Mouse (Mus musculus): ENCODE data around the gene Foxn3. TPM values are rescaled to one million over a fixed set of nuclear protein-coding genes. Genes with fewer than 3 reads are reported as not detected.

The Foxn3 gene
- polyA plus RNA-seq, 1 experiment from 2014 or later, result 110 TPM

GRCm38 (mm10) chr12:99285199-99285598, 278.2 kb downstream of the Foxn3 start:
- no peak for ATAC-seq (ENCODE audit: insufficient number of reproducible peaks, low FRiP score, low TSS enrichment, low read depth)
- peaks cover 43% of the 10 kb centered on the region for H3K4me1 ChIP-seq
- H3K4me3 ChIP-seq, result no peak overlapping the region
- no peak overlapping the region for H3K9ac ChIP-seq
- H3K27ac ChIP-seq, result peak overlapping the region; percentile 27; the same call in 1 of the 2 replicates
- H3K9me3 ChIP-seq, result no peaks in the 10 kb centered on the region
- no peaks in the 10 kb centered on the region for H3K27me3 ChIP-seq
- no peak overlapping the region for H3K4me2 ChIP-seq
- H3K36me3 ChIP-seq, result no peaks in the 10 kb centered on the region
- WGBS, result 65% methylated on average over 9 of the region's 9 CpGs

GRCm38 (mm10) chr12:99284419-99285069, 278.8 kb downstream of the Foxn3 start:
- no peak overlapping the region for H3K4me3 ChIP-seq
- peaks cover 43% of the 10 kb centered on the region for H3K4me1 ChIP-seq
- H3K9me3 ChIP-seq, result no peaks in the 10 kb centered on the region
- no peak overlapping the region for H3K9ac ChIP-seq
- no peak for ATAC-seq (ENCODE audit: insufficient number of reproducible peaks, low FRiP score, low TSS enrichment, low read depth)
- H3K4me2 ChIP-seq, result no peak overlapping the region
- no peaks in the 10 kb centered on the region for H3K36me3 ChIP-seq
- H3K27me3 ChIP-seq, result no peaks in the 10 kb centered on the region
- peak overlapping the region; percentile 47; the same call in 1 of the 2 replicates for H3K27ac ChIP-seq
- WGBS, result 55% methylated on average over 8 of the region's 8 CpGs

- Histone ChIP-seq H3K9ac (no peak overlapping the region), H3K4me1 (peaks cover 32% of the 10 kb centered on the region), H3K36me3 (no peaks in the 10 kb centered on the region), H3K27ac (no peak overlapping the region), H3K27me3 (no peaks in the 10 kb centered on the region), H3K9me3 (no peaks in the 10 kb centered on the region), H3K4me3 (no peak overlapping the region), H3K4me2 (no peak overlapping the region)
- 92% methylated on average over 13 of the region's 13 CpGs for WGBS
- no peak for ATAC-seq (ENCODE audit: insufficient number of reproducible peaks, low FRiP score, low TSS enrichment, low read depth)
Measured at GRCm38 (mm10) chr12:99280826-99281225, 282.6 kb downstream of the Foxn3 start.

GRCm38 (mm10) chr12:99280291-99280690, 283.1 kb downstream of the Foxn3 start:
- no peak for ATAC-seq (ENCODE audit: insufficient number of reproducible peaks, low FRiP score, low TSS enrichment, low read depth)
- Histone ChIP-seq H3K27ac (no peak overlapping the region), H3K36me3 (no peaks in the 10 kb centered on the region), H3K9ac (no peak overlapping the region), H3K4me3 (no peak overlapping the region), H3K9me3 (no peaks in the 10 kb centered on the region), H3K27me3 (no peaks in the 10 kb centered on the region), H3K4me2 (no peak overlapping the region), H3K4me1 (peaks cover 26% of the 10 kb centered on the region)
- 81% methylated on average over 4 of the region's 4 CpGs for WGBS

GRCm38 (mm10) chr12:99279426-99279825, 284.0 kb downstream of the Foxn3 start:
- H3K4me1 ChIP-seq, result peaks cover 18% of the 10 kb centered on the region
- no peaks in the 10 kb centered on the region for H3K36me3 ChIP-seq
- no peak overlapping the region for H3K4me2 ChIP-seq
- 94% methylated on average over 4 of the region's 4 CpGs for WGBS
- no peaks in the 10 kb centered on the region for H3K9me3 ChIP-seq
- ATAC-seq (ENCODE audit: insufficient number of reproducible peaks, low FRiP score, low TSS enrichment, low read depth), result no peak
- H3K9ac ChIP-seq, result no peak overlapping the region
- no peak overlapping the region for H3K27ac ChIP-seq
- no peaks in the 10 kb centered on the region for H3K27me3 ChIP-seq
- no peak overlapping the region for H3K4me3 ChIP-seq

- Histone ChIP-seq H3K9ac (no peak overlapping the region), H3K4me2 (no peak overlapping the region), H3K36me3 (no peaks in the 10 kb centered on the region), H3K27ac (no peak overlapping the region), H3K27me3 (no peaks in the 10 kb centered on the region), H3K9me3 (no peaks in the 10 kb centered on the region), H3K4me1 (no peaks in the 10 kb centered on the region; the same call in 1 of the 2 replicates), H3K4me3 (no peak overlapping the region)
- 97% methylated on average over 1 of the region's 1 CpGs for WGBS
- ATAC-seq (ENCODE audit: insufficient number of reproducible peaks, low FRiP score, low TSS enrichment, low read depth), result no peak
Measured at GRCm38 (mm10) chr12:99274589-99274988, 288.8 kb downstream of the Foxn3 start.

- Histone ChIP-seq H3K4me3 (no peak overlapping the region), H3K27ac (no peak overlapping the region), H3K9me3 (no peaks in the 10 kb centered on the region), H3K9ac (no peak overlapping the region), H3K27me3 (no peaks in the 10 kb centered on the region), H3K4me1 (no peaks in the 10 kb centered on the region; the same call in 1 of the 2 replicates), H3K36me3 (peaks cover 4% of the 10 kb centered on the region; the same call in 1 of the 2 replicates), H3K4me2 (no peak overlapping the region)
- ATAC-seq (ENCODE audit: insufficient number of reproducible peaks, low FRiP score, low TSS enrichment, low read depth), result no peak
- 61% methylated on average over 8 of the region's 8 CpGs for WGBS
Measured at GRCm38 (mm10) chr12:99269396-99269795, 294.0 kb downstream of the Foxn3 start.

GRCm38 (mm10) chr12:99268954-99269353, 294.4 kb downstream of the Foxn3 start:
- H3K4me2 ChIP-seq, result no peak overlapping the region
- ATAC-seq (ENCODE audit: insufficient number of reproducible peaks, low FRiP score, low TSS enrichment, low read depth), result no peak
- WGBS, result 87% methylated on average over 11 of the region's 11 CpGs
- H3K27me3 ChIP-seq, result no peaks in the 10 kb centered on the region
- H3K4me1 ChIP-seq, result no peaks in the 10 kb centered on the region; the same call in 1 of the 2 replicates
- H3K4me3 ChIP-seq, result no peak overlapping the region
- peaks cover 4% of the 10 kb centered on the region; the same call in 1 of the 2 replicates for H3K36me3 ChIP-seq
- H3K27ac ChIP-seq, result no peak overlapping the region
- no peaks in the 10 kb centered on the region for H3K9me3 ChIP-seq
- H3K9ac ChIP-seq, result no peak overlapping the region

- Histone ChIP-seq H3K4me3 (no peak overlapping the region), H3K9me3 (no peaks in the 10 kb centered on the region), H3K4me1 (no peaks in the 10 kb centered on the region; the same call in 1 of the 2 replicates), H3K27me3 (no peaks in the 10 kb centered on the region), H3K9ac (no peak overlapping the region), H3K4me2 (no peak overlapping the region), H3K27ac (no peak overlapping the region), H3K36me3 (peaks cover 4% of the 10 kb centered on the region; the same call in 1 of the 2 replicates)
- ATAC-seq (ENCODE audit: insufficient number of reproducible peaks, low FRiP score, low TSS enrichment, low read depth), result no peak
- WGBS, result 69% methylated on average over 11 of the region's 11 CpGs
Measured at GRCm38 (mm10) chr12:99267732-99268131, 295.6 kb downstream of the Foxn3 start.

- no peaks in the 10 kb centered on the region for H3K27me3 ChIP-seq
- no peak overlapping the region for H3K4me2 ChIP-seq
- H3K4me1 ChIP-seq, result no peaks in the 10 kb centered on the region; the same call in 1 of the 2 replicates
- H3K9me3 ChIP-seq, result no peaks in the 10 kb centered on the region
- no peak for ATAC-seq (ENCODE audit: insufficient number of reproducible peaks, low FRiP score, low TSS enrichment, low read depth)
- no peak overlapping the region for H3K4me3 ChIP-seq
- H3K36me3 ChIP-seq, result peaks cover 4% of the 10 kb centered on the region; the same call in 1 of the 2 replicates
- H3K9ac ChIP-seq, result no peak overlapping the region
- 88% methylated on average over 7 of the region's 7 CpGs for WGBS
- H3K27ac ChIP-seq, result no peak overlapping the region
Measured at GRCm38 (mm10) chr12:99266434-99266833, 296.9 kb downstream of the Foxn3 start.

- H3K9ac ChIP-seq, result no peak overlapping the region
- peaks cover 4% of the 10 kb centered on the region; the same call in 1 of the 2 replicates for H3K36me3 ChIP-seq
- H3K4me2 ChIP-seq, result no peak overlapping the region
- ATAC-seq (ENCODE audit: insufficient number of reproducible peaks, low FRiP score, low TSS enrichment, low read depth), result no peak
- H3K4me3 ChIP-seq, result no peak overlapping the region
- no peak overlapping the region for H3K27ac ChIP-seq
- peaks cover 3% of the 10 kb centered on the region for H3K4me1 ChIP-seq
- no peaks in the 10 kb centered on the region for H3K27me3 ChIP-seq
- H3K9me3 ChIP-seq, result no peaks in the 10 kb centered on the region
- 92% methylated on average over 6 of the region's 6 CpGs for WGBS
Measured at GRCm38 (mm10) chr12:99265777-99266176, 297.6 kb downstream of the Foxn3 start.

- Histone ChIP-seq H3K27me3 (no peaks in the 10 kb centered on the region), H3K4me2 (no peak overlapping the region)
Measured at GRCm38 (mm10) chr12:99264386-99264785, 299.0 kb downstream of the Foxn3 start.

More at GRCm38 (mm10) chr12:99264386-99264785, 299.0 kb downstream of the Foxn3 start:
- WGBS, result 72% methylated on average over 7 of the region's 7 CpGs
- Histone ChIP-seq H3K9ac (no peak overlapping the region), H3K4me1 (peaks cover 16% of the 10 kb centered on the region), H3K4me3 (no peak overlapping the region), H3K36me3 (peaks cover 4% of the 10 kb centered on the region; the same call in 1 of the 2 replicates), H3K27ac (no peak overlapping the region), H3K9me3 (no peaks in the 10 kb centered on the region)
- no peak for ATAC-seq (ENCODE audit: insufficient number of reproducible peaks, low FRiP score, low TSS enrichment, low read depth)

Data from limb, embryonic 15.5 days (tissue).